Mouse (Mus musculus): ENCODE measurements around the gene D5Ertd579e.

D5Ertd579e gene

GRCm38 (mm10) chr5:36695461-36696231 is at the start of gene D5Ertd579e:
Gene D5Ertd579e, minus strand, starts transcription at chr5:36696024.
- in situ Hi-C loops (cut with MboI; ENCODE audit: low pct_unique_long_range_greater_than_20kb in 1 of 2, low sequenced_read_pairs in 2 of 2, unreplicated experiment in 1 of 2) = no loop called here

DNA sequence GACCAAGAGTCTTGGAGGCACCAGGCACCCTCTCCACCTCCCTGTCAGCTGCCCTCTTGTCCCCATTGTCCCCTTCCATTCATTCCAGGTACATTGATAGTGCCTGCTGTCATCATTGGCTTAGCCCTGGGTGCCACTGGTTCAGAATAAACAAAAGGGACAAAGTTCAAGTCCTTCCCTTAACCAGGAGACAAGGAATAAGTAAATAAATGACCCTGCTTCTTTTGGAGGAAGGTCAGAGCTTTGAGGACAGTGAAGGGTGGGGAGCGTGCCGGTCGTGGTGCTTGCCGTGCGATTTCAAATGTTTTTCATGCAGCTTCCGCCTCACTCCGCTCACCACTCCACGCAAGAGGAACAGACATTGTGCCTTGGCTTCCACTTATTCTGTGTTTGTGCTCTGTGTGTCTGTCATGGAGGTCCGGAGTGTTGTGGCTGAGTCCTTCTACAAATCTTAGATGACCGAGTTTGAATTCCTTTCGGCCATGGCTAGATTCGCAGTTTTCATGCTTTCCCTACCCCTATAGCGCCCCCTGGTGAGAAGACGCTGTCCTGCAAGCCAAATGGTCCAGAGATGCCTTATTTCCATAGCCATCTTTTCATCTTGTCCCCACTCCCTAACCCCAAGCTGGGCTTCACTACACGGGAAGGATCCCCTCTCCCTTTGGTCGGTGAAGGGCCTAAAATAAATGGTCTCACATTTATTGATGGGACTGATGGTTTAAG is 46.5 kb upstream of the D5Ertd579e start:
- in situ Hi-C loops (cut with MboI; ENCODE audit: low pct_unique_long_range_greater_than_20kb in 1 of 2, low sequenced_read_pairs in 2 of 2, unreplicated experiment in 1 of 2) = loop anchor here (5.0 to 10.0 kb wide), 2 partner anchors 140 to 277 kb away; partner anchors contain the start of gene Grpel1 (in 2 of the 2)

DNA sequence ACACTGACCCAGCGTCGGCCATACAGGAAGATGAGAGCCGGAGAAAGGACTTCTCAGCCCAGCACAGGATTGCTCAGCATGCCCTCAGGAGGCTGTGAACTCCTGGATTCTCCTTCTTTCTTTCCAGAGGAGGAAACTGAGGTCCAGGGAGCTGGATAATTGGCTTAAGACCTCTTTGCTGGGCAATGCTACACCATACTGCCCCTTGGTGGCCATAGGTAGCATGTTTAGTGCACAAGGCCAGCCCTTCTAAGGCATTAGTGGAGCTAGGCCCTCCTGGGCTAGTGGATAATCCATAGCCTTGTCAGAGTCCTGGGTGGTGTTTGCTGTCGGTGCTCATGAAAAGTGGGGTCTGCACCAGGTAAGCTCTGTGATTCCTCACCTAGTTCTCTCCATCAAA is 44.0 kb upstream of the D5Ertd579e start:
- in situ Hi-C loops (cut with MboI; ENCODE audit: low pct_unique_long_range_greater_than_20kb in 1 of 2, low sequenced_read_pairs in 2 of 2, unreplicated experiment in 1 of 2) = loop anchor here (5.0 to 10.0 kb wide), 2 partner anchors 138 to 275 kb away; partner anchors contain the start of gene Grpel1 (in 2 of the 2)

DNA sequence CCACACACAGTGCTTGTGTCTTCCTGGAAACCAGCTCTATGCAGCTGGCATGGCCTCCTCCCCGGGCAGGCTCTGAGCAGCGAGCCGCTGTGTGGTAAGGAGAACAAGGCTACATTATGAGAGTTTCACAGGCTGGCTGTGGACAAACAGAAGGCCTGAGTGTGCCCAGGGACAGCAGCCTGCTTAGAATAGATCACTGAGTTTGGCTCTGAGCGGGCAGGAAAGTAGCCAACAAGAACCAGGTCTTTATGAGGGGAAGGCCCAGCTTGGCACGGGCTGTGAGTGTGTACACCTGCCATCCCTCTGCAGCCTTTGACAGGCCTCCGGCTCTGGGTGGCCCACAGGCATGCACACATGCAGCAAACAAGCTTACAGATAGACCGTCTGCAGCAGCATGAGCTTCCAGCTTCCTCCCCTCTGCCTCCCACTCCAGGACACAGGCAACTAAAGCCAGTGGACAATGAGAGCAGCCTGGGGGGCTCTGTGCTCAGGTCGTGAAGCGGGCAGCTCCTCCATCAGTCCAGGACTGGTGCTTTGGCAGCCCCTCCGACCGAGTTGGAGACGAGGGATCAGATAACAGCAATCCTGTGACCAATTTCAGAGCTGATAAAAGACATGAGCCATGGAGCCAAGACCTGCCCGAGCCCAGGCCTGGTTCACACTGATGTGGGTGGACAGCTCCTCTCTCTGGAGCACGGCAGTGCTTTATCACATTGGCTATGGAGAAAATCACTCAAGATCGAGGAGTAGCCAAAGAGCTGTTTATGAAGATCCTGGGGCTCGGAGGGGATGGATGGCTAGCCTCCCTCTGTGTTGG is 43.2 kb upstream of the D5Ertd579e start:
- in situ Hi-C loops (cut with MboI; ENCODE audit: low pct_unique_long_range_greater_than_20kb in 1 of 2, low sequenced_read_pairs in 2 of 2, unreplicated experiment in 1 of 2) = no loop called here

GRCm38 (mm10) chr5:36737765-36738164 is 41.9 kb upstream of the D5Ertd579e start:
- in situ Hi-C loops (cut with MboI; ENCODE audit: low pct_unique_long_range_greater_than_20kb in 1 of 2, low sequenced_read_pairs in 2 of 2, unreplicated experiment in 1 of 2) = no loop called here

GRCm38 (mm10) chr5:36736009-36736408 is 40.2 kb upstream of the D5Ertd579e start:
- in situ Hi-C loops (cut with MboI; ENCODE audit: low pct_unique_long_range_greater_than_20kb in 1 of 2, low sequenced_read_pairs in 2 of 2, unreplicated experiment in 1 of 2) = no loop called here

DNA sequence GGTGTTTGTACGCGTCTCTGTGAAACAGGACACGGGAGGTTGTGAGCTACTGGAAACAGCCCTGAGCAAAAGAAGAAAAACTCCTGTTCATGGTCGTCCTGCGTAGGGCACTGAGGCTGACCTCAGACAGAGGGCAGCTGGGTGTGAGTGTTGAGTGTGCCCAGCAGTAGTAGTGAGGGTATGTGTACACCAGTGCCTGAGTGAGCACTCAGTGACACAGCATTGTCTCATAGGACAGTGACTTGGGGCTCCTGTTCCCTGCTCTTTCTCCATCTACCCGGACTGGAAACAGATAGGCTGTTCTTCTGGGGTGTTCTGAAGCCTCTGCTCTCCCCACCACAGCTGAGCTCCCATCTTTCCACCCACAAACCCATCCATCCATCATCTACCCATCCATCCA is 39.3 kb upstream of the D5Ertd579e start:
- in situ Hi-C loops (cut with MboI; ENCODE audit: low pct_unique_long_range_greater_than_20kb in 1 of 2, low sequenced_read_pairs in 2 of 2, unreplicated experiment in 1 of 2) = no loop called here

GRCm38 (mm10) chr5:36733405-36733804 is 37.6 kb upstream of the D5Ertd579e start:
- in situ Hi-C loops (cut with MboI; ENCODE audit: low pct_unique_long_range_greater_than_20kb in 1 of 2, low sequenced_read_pairs in 2 of 2, unreplicated experiment in 1 of 2) = no loop called here

DNA sequence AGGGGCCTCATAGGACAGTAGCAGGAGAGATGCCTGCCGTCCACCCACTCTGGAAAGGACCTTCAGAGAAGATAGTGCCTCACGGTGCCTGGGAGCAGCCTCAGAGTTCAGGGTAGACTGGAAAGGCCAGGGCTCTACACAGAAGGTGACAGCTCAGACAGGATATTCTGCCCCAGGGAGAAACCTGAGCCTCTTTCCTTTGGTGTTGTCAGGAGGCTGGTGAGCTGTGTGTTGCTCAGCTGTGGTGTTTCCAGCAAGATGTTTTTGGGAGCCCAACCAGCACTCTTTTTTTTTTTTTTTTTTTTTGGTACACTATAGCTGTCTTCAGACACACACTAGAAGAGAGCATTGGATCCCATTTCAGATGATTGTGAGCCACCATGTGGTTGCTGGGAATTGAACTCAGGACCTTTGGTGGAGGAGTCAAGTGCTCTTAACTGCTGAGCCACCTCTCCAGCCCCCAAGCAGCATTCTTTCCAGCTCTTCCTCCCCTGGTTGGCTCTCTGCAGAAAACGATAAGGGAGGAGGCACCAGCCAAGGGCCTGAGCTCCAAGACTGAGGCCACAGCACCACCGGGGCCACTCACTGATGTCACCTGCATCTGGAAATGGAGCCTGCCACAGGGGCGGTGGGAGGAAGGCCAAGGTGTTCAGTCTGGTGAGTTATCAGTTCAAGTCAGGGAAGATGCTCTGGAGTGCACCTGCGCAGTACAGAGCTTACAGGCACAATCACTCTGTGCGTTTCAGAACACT is 36.3 kb upstream of the D5Ertd579e start:
- in situ Hi-C loops (cut with MboI; ENCODE audit: low pct_unique_long_range_greater_than_20kb in 1 of 2, low sequenced_read_pairs in 2 of 2, unreplicated experiment in 1 of 2) = no loop called here

GRCm38 (mm10) chr5:36730689-36731088 is 34.9 kb upstream of the D5Ertd579e start:
- in situ Hi-C loops (cut with MboI; ENCODE audit: low pct_unique_long_range_greater_than_20kb in 1 of 2, low sequenced_read_pairs in 2 of 2, unreplicated experiment in 1 of 2) = no loop called here

DNA sequence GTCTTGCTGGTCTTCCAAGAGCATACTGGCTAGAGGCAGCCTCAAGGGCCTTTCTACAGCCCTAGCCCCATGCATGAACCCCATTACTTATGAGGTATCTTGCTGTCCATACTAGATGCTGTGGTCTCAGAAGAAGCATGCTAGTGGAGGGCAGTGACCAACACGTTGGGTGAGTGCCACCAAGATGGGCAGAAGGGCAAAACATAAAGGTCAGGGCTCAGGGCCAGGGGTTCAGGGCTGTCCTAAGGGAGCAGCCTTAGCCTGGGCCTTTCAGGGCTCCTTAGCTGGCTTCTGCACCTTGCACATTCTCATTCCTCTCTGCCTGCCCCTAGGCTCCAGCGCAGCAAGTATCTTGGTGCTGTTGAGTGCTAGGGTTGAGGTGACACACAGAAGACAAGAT is 34.1 kb upstream of the D5Ertd579e start:
- in situ Hi-C loops (cut with MboI; ENCODE audit: low pct_unique_long_range_greater_than_20kb in 1 of 2, low sequenced_read_pairs in 2 of 2, unreplicated experiment in 1 of 2) = no loop called here

GRCm38 (mm10) chr5:36729086-36729473 is 33.3 kb upstream of the D5Ertd579e start:
- in situ Hi-C loops (cut with MboI; ENCODE audit: low pct_unique_long_range_greater_than_20kb in 1 of 2, low sequenced_read_pairs in 2 of 2, unreplicated experiment in 1 of 2) = no loop called here

- in situ Hi-C loops (cut with MboI; ENCODE audit: low pct_unique_long_range_greater_than_20kb in 1 of 2, low sequenced_read_pairs in 2 of 2, unreplicated experiment in 1 of 2) = no loop called here
These were observed 32.7 kb upstream of the D5Ertd579e start for GRCm38 (mm10) chr5:36728403-36729085.

- in situ Hi-C loops (cut with MboI; ENCODE audit: low pct_unique_long_range_greater_than_20kb in 1 of 2, low sequenced_read_pairs in 2 of 2, unreplicated experiment in 1 of 2) = no loop called here
These were observed 32.0 kb upstream of the D5Ertd579e start for GRCm38 (mm10) chr5:36727776-36728175.

DNA sequence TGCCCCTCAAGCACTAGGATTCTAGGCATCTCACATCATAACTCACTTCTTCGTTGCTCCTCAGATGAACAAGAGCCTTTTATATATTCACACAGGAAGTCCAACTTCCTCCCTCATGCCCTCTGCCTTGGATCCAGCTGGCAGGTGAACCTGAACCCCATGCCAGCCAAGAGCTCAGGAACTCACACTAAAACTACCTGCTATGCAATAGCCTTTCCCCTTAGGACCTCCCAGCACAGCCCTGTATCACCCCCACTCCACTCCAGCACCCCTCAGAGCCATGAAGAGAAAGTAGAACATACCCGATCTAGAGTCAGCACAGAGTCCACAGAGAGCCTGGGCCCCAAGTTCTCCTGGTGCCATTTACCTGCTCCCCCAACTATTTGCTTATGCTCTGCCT is 31.3 kb upstream of the D5Ertd579e start:
- in situ Hi-C loops (cut with MboI; ENCODE audit: low pct_unique_long_range_greater_than_20kb in 1 of 2, low sequenced_read_pairs in 2 of 2, unreplicated experiment in 1 of 2) = no loop called here

GRCm38 (mm10) chr5:36726387-36726801 is 30.6 kb upstream of the D5Ertd579e start:
- in situ Hi-C loops (cut with MboI; ENCODE audit: low pct_unique_long_range_greater_than_20kb in 1 of 2, low sequenced_read_pairs in 2 of 2, unreplicated experiment in 1 of 2) = no loop called here

GRCm38 (mm10) chr5:36725861-36726260 is 30.0 kb upstream of the D5Ertd579e start:
- in situ Hi-C loops (cut with MboI; ENCODE audit: low pct_unique_long_range_greater_than_20kb in 1 of 2, low sequenced_read_pairs in 2 of 2, unreplicated experiment in 1 of 2) = no loop called here

GRCm38 (mm10) chr5:36724274-36724673 is 28.4 kb upstream of the D5Ertd579e start:
- in situ Hi-C loops (cut with MboI; ENCODE audit: low pct_unique_long_range_greater_than_20kb in 1 of 2, low sequenced_read_pairs in 2 of 2, unreplicated experiment in 1 of 2) = no loop called here
